Mouse (Mus musculus): ENCODE measurements around the gene Irf2bpl. TPM values are rescaled to one million over a fixed set of nuclear protein-coding genes. Genes with fewer than 3 reads are reported as not detected.

Gene Irf2bpl
- total RNA-seq, 2 experiments from 2014 or later: 85.8 to 86.2 TPM

GRCm38 (mm10) chr12:86858983-86859872 is 25.4 kb downstream of the Irf2bpl start:
- no peak for DNase-seq

- no peak for DNase-seq
Measured at GRCm38 (mm10) chr12:86858498-86858897, 26.1 kb downstream of the Irf2bpl start.

GRCm38 (mm10) chr12:86857290-86857689 is 27.3 kb downstream of the Irf2bpl start:
- DNase-seq: peak; percentile 30

DNA sequence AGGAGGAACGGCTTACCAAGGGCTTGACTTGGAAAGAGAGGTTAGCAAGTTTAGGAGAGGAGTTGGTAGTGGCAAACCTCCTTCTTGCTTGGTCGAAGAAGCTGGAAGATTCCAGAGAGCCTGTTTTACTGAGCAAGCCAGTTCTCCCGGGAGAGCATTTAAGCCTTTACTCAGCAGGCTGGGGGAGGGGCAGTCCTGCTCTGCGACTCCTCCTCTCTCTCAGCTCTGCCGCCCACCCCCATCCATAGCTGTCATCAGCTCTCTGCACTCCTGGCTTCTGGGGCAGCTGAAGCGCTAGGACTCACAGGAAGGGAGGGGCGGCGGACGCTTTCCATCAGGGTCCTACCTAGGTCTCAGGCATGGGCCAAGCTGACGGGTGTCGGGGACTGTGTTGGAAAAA is 28.9 kb downstream of the Irf2bpl start:
- DNase-seq: peak; percentile 84

GRCm38 (mm10) chr12:86853516-86853915 is 31.1 kb downstream of the Irf2bpl start:
- DNase-seq: no peak

DNA sequence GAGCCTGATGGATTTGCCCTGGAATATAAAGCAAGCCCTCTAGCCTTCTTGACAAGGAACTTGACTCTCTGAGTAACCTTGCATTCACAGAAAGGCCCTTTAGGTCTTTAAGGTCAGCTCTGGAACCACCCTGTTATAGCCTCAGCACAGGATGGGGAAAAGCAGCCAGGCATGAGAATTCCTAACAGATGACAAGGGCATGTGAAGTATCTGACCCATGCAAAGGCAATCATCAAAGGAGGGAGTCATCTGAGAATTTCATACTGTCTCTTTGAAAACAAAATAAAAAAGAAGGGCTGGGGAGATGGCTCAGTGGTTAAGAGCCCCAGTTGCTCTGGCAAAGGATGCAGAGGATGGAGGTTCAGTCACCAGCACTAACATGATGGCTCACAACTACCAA is 33.3 kb downstream of the Irf2bpl start:
- no peak for DNase-seq

- no peak for DNase-seq
Measured at GRCm38 (mm10) chr12:86850746-86851145, 33.9 kb downstream of the Irf2bpl start.

- DNase-seq: peak; percentile 40
Measured at GRCm38 (mm10) chr12:86849945-86850626, 34.5 kb downstream of the Irf2bpl start.

DNA sequence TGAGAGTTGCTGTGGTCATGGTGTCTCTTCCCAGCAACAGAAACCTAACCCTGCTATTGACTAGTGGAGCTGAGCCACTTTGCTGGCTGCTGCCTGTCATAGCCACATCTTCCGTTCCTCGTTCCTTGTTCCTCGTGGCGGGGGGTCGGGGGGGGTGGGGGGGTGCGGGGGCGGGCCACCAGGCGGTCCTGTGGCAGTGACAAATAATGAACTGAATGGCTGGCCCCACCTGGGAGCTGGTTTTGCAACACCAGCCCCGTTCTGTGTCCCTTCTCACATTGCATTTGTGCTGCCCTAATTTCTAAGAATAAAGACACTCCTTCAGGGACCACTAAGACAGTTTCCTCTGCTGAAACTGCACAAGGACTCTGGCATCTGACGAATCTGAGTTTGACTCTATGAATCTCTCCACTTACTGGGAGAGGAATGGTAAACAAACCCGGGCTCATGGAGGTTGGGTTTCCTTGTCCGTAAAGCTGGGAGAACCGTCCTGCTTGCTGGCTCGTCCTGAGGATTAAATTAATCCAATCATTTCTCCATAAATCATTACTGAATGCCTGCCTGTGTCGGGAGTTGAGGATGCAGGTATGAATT is 41.6 kb downstream of the Irf2bpl start:
- DNase-seq: no peak

DNA sequence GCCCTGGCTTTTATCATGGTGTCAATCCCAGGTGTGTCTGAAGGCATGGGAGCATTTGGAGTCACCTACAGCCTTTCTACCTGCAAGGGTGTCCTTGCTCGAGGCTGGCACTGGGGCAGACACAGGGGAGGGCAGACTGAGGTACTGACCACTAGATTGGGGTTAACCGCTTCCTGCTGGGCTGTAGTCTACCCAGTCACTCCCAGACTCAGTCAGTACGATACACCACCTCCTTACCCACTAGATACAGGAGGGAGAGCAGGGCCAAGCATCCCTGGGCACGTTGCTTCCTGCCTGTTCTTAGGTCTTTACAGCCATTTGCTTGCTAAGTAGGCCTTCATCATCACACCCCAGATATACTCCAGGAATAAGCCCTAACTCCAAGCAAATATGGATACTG is 44.1 kb downstream of the Irf2bpl start:
- DNase-seq: no peak

GRCm38 (mm10) chr12:86838181-86838580 is 46.4 kb downstream of the Irf2bpl start:
- DNase-seq: no peak

DNA sequence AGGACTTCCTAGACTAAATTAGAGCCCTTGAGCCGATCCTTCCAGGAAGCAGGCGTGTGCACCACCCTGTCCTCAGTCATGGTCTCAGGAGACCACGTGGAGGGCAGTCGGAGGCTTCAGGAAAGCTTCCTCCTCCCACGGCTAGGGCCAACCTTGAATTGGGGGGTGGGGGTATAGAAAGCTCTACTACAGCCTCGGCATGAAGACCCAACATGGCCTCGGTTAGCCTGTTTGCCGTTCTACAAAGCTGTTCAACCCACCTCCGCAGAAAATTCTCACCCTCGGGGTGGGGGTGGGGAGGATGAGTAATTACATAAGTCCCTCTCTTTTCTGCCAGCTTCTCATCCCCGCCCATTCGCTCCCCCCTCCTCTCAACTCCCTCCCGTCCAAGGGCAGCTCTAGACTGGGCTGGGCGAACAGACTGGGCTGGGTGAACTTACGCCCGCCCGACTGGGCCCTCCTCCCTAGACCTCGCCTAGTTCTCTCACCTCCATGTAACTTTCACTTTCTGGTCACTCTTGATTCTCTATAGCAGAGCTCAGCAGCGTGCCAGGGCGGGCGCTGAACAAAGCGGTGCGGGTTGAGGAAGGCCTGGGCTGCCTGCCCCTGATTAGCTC is 48.1 kb downstream of the Irf2bpl start:
- peak; percentile 88 for DNase-seq

DNA sequence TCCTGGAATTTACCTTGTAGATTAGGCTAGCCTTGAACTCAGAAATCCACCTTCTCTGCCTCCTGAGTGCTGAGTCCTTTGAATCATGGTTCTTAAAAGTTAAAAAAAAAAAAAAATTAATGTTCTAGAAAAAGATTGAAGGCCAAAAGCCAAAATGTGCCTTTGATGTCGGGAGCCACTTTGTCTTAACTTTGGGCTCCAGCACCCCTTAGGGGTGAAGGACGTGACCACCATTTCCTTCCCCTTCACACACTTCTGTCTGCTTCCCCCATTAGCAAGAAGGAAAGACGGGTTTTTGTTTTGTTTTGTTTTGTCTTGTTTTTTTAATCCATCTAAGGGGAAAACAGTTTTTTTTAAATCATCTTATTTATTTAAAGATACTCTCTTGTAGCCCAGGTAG is 48.7 kb downstream of the Irf2bpl start:
- DNase-seq: no peak

DNA sequence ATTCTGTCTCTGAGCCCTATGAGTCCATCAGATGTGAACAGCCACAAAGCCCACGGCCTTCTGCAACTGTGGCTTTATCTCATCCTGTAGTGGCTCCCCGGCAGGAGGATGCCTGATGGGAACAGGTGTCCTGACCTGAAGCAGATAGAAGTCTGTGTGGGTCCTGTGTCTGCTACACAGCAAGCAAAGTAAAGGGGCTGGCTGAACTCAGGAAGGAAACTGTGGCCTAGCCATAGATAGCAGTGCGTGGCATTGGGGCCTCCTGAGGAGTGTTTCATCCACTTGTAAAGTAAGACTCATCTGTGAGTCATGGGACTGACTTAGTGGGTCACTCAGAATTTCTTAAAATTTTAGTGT is 50.2 kb downstream of the Irf2bpl start:
- no peak for DNase-seq

DNA sequence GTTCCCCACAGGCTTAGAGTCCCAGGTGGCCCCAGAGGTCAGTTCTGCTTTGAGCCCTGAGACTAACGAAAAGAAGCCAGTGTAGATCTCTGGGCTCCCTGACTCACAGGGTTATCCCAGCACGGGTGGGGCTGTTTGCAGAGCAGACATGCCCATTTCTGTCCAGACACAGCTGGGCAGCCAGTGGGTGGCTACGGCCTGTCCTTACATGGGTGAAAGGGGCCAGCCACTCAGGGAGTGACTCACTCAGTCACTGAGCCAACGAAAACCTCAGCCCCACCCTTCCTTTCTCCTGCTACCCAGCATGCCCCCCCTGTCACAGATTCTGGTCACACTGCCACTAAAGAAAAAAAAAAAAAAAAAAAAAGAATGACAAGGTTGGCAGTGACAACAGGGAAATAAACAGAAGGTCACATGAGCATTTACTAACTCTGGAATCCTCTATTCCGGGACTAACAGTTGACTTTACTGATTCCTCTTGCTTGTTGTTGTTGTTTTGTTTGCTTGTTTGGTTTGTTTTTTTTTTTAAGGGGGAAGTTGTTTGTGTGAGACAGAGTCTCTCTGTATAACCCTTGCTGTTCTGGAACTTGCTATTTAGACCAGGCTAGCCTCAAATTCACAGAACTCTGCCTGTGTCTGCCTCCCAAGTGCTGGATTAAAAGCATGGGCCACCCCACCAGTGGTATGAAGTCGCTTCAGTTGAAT is 50.7 kb downstream of the Irf2bpl start:
- DNase-seq: peak; percentile 89

GRCm38 (mm10) chr12:86832551-86833182 is 51.9 kb downstream of the Irf2bpl start:
- DNase-seq: no peak

- peak; percentile 77 for DNase-seq
Measured at GRCm38 (mm10) chr12:86831591-86832550, 52.7 kb downstream of the Irf2bpl start.

All from heart, postnatal 4 days (tissue).